Mouse (Mus musculus) C2C12 (cell line): ENCODE results near the gene Ypel3.

Experiments used
- CEBPB ChIP-seq: IDR thresholded peaks from one replicate; pipeline ENCODE4 v1.6.1; 2011; ENCODE audit warnings: low read depth, mild to moderate bottlenecking, control low read depth, moderate library complexity
- CTCF ChIP-seq: IDR thresholded peaks from one replicate; pipeline ENCODE4 v1.5.1; 2011; ENCODE audit not compliant: control insufficient read depth, insufficient read depth, insufficient read length
- MAX ChIP-seq: IDR thresholded peaks from one replicate; pipeline ENCODE4 v1.6.1; 2011; ENCODE audit warnings: mild to moderate bottlenecking, control low read depth
- MYOG ChIP-seq: IDR thresholded peaks from one replicate; pipeline ENCODE4 v1.6.1; 2011; ENCODE audit not compliant: control insufficient read depth, insufficient read length; ENCODE audit errors: extremely low read depth
- USF1 ChIP-seq: IDR thresholded peaks from one replicate; pipeline ENCODE4 v1.6.1; 2011; ENCODE audit warnings: low read depth, mild to moderate bottlenecking, control low read depth, moderate library complexity

- TF ChIP-seq CTCF (no peak), MYOG (no peak), USF1 (no peak), MAX (no peak), CEBPB (no peak)
These were observed 1.4 kb upstream of the Ypel3 start for GRCm38 (mm10) chr7:126775185-126775977.
